Mouse (Mus musculus) hindbrain, embryonic 15.5 days (tissue): Measurements from ENCODE around the gene Syt3. TPM values are rescaled to one million over a fixed set of nuclear protein-coding genes. Genes with fewer than 3 reads are reported as not detected.

Experiments
- ATAC-seq: fragments of 200-750 bp; cut with Nextera tagmentation; 2 replicates; pipeline ENCODE4 v1.8.0; 2017; ENCODE audit warnings: low read depth, moderate number of reproducible peaks, moderate TSS enrichment; ENCODE audit not compliant: low FRiP score
- H3K27ac ChIP-seq: fragments of 300-500 bp; sonication (generic); replicated peaks from 2 replicates; pipeline ENCODE4 v1.5.1; 2015; ENCODE audit warnings: mild to moderate bottlenecking, inconsistent platforms
- H3K27me3 ChIP-seq: fragments of 300-500 bp; sonication (generic); 2 replicates; pipeline ENCODE4 v1.6.1; 2015; ENCODE audit warnings: control low read depth, inconsistent platforms
- H3K36me3 ChIP-seq: fragments of 300-500 bp; sonication (generic); 2 replicates; pipeline ENCODE4 v1.6.1; 2015; ENCODE audit warnings: control low read depth, inconsistent platforms
- H3K4me1 ChIP-seq: fragments of 300-500 bp; sonication (generic); replicated peaks from 2 replicates; pipeline ENCODE4 v1.6.1; 2015; ENCODE audit warnings: control low read depth, inconsistent platforms
- H3K4me2 ChIP-seq: fragments of 300-500 bp; sonication (generic); 2 replicates; pipeline ENCODE4 v1.6.1; 2015; ENCODE audit warnings: moderate library complexity, mild to moderate bottlenecking, inconsistent platforms
- H3K4me3 ChIP-seq: fragments of 300-500 bp; sonication (generic); 2 replicates; pipeline ENCODE4 v1.5.1; 2015; ENCODE audit warnings: mild to moderate bottlenecking, inconsistent platforms
- H3K9ac ChIP-seq: fragments of 300-500 bp; sonication (generic); 2 replicates; pipeline ENCODE4 v1.6.1; 2015; ENCODE audit warnings: inconsistent platforms
- H3K9me3 ChIP-seq: fragments of 300-500 bp; sonication (generic); 2 replicates; pipeline ENCODE4 v1.6.1; 2016; ENCODE audit warnings: control low read depth, inconsistent platforms
- WGBS: fragments of 180-500 bp; shearing (Covaris S2); methylation state at CpG from one replicate; pipeline ENCODE4 v1.1.7; 2015; 5-methylcytosine and 5-hydroxymethylcytosine counted together
- polyA plus RNA-seq: library from polyadenylated mRNA; unstranded; fragments of >200 nt; fragmentation: Nextera tagmentation; extraction: Ambion mirVana; gene quantifications from 2 replicates; pipeline ENCODE4 v1.2.1, GENCODE M21; 2015

Gene Syt3
- polyA plus RNA-seq, 1 experiment from 2014 or later: 68.8 TPM

GRCm38 (mm10) chr7:44349043-44349442, 34.9 kb upstream of the Syt3 start:
- Histone ChIP-seq H3K4me3 (no peak overlapping the region), H3K27me3 (peaks cover 21% of the 10 kb centered on the region), H3K27ac (no peak overlapping the region), H3K9ac (no peak overlapping the region), H3K4me2 (no peak overlapping the region), H3K9me3 (no peaks in the 10 kb centered on the region), H3K36me3 (peaks cover 48% of the 10 kb centered on the region), H3K4me1 (peaks cover 36% of the 10 kb centered on the region)
- no peak for ATAC-seq
- WGBS: 28% methylated on average over 3 of the region's 3 CpGs

GRCm38 (mm10) chr7:44350957-44351711, 32.8 kb upstream of the Syt3 start:
- Histone ChIP-seq H3K27ac (peak overlapping the region; percentile 33; the same call in 1 of the 2 replicates), H3K36me3 (peaks cover 39% of the 10 kb centered on the region), H3K9ac (peak overlapping the region; percentile 4), H3K4me3 (peak overlapping the region; percentile 13; the same call in 1 of the 2 replicates), H3K4me1 (peaks cover 36% of the 10 kb centered on the region), H3K4me2 (peak overlapping the region; percentile 46), H3K27me3 (peaks cover 22% of the 10 kb centered on the region), H3K9me3 (no peaks in the 10 kb centered on the region)
- 6% methylated on average over 25 of the region's 25 CpGs for WGBS
- ATAC-seq: peak; percentile 52

- H3K9ac ChIP-seq: no peak overlapping the region
- H3K4me1 ChIP-seq: peaks cover 37% of the 10 kb centered on the region
- H3K4me3 ChIP-seq: no peak overlapping the region; the same call in 1 of the 2 replicates
- 6% methylated on average over 70 of the region's 71 CpGs for WGBS
- ATAC-seq: 0 out of 2 replicates have a peak, but pooled peaks have one; percentile 7
- no peaks in the 10 kb centered on the region for H3K9me3 ChIP-seq
- H3K27ac ChIP-seq: no peak overlapping the region
- no peak overlapping the region for H3K4me2 ChIP-seq
- H3K36me3 ChIP-seq: peaks cover 32% of the 10 kb centered on the region
- peaks cover 22% of the 10 kb centered on the region for H3K27me3 ChIP-seq
Observed at GRCm38 (mm10) chr7:44351881-44352749, 31.8 kb upstream of the Syt3 start.

GRCm38 (mm10) chr7:44352750-44353600, 30.9 kb upstream of the Syt3 start:
- WGBS: 11% methylated on average over 65 of the region's 71 CpGs
- H3K4me3 ChIP-seq: no peak overlapping the region; the same call in 1 of the 2 replicates
- H3K27ac ChIP-seq: no peak overlapping the region
- peaks cover 25% of the 10 kb centered on the region for H3K36me3 ChIP-seq
- H3K9me3 ChIP-seq: no peaks in the 10 kb centered on the region
- H3K4me1 ChIP-seq: peaks cover 46% of the 10 kb centered on the region
- H3K4me2 ChIP-seq: peak overlapping the region; percentile 2; the same call in 1 of the 2 replicates
- H3K9ac ChIP-seq: no peak overlapping the region
- H3K27me3 ChIP-seq: peaks cover 27% of the 10 kb centered on the region
- no peak for ATAC-seq

- H3K4me1 ChIP-seq: peaks cover 50% of the 10 kb centered on the region
- peaks cover 27% of the 10 kb centered on the region for H3K27me3 ChIP-seq
- no peak overlapping the region for H3K4me3 ChIP-seq
- no peak overlapping the region for H3K27ac ChIP-seq
- H3K9ac ChIP-seq: no peak overlapping the region
- no peak for ATAC-seq
- peak overlapping the region; percentile 2; the same call in 1 of the 2 replicates for H3K4me2 ChIP-seq
- H3K9me3 ChIP-seq: no peaks in the 10 kb centered on the region
- H3K36me3 ChIP-seq: peaks cover 18% of the 10 kb centered on the region; the same call in 1 of the 2 replicates
- WGBS: 5% methylated on average over 34 of the region's 35 CpGs
Observed at GRCm38 (mm10) chr7:44353601-44354340, 30.1 kb upstream of the Syt3 start.

- H3K27ac ChIP-seq: no peak overlapping the region
- H3K36me3 ChIP-seq: peaks cover 15% of the 10 kb centered on the region; the same call in 1 of the 2 replicates
- ATAC-seq: no peak
- H3K4me1 ChIP-seq: peaks cover 61% of the 10 kb centered on the region
- 44% methylated on average over 6 of the region's 6 CpGs for WGBS
- no peaks in the 10 kb centered on the region for H3K9me3 ChIP-seq
- H3K4me2 ChIP-seq: no peak overlapping the region
- peaks cover 27% of the 10 kb centered on the region for H3K27me3 ChIP-seq
- no peak overlapping the region for H3K4me3 ChIP-seq
- no peak overlapping the region for H3K9ac ChIP-seq
Observed at GRCm38 (mm10) chr7:44355411-44355810, 28.5 kb upstream of the Syt3 start.

- ATAC-seq: no peak
- H3K27ac ChIP-seq: no peak overlapping the region
- H3K9me3 ChIP-seq: no peaks in the 10 kb centered on the region
- H3K36me3 ChIP-seq: peaks cover 14% of the 10 kb centered on the region; the same call in 1 of the 2 replicates
- peaks cover 23% of the 10 kb centered on the region for H3K27me3 ChIP-seq
- no peak overlapping the region for H3K9ac ChIP-seq
- no peak overlapping the region for H3K4me2 ChIP-seq
- peaks cover 56% of the 10 kb centered on the region for H3K4me1 ChIP-seq
- 6% methylated on average over 35 of the region's 35 CpGs for WGBS
- no peak overlapping the region for H3K4me3 ChIP-seq
Observed at GRCm38 (mm10) chr7:44356590-44357481, 27.1 kb upstream of the Syt3 start.

- ATAC-seq: no peak
- Histone ChIP-seq H3K4me2 (no peak overlapping the region), H3K27me3 (peaks cover 17% of the 10 kb centered on the region; the same call in 1 of the 2 replicates), H3K9ac (no peak overlapping the region), H3K27ac (no peak overlapping the region), H3K36me3 (0 out of 2 replicates have a peak, but pooled peaks cover 12% of the 10 kb centered on the region), H3K9me3 (no peaks in the 10 kb centered on the region), H3K4me1 (peaks cover 49% of the 10 kb centered on the region), H3K4me3 (no peak overlapping the region)
- 20% methylated on average over 10 of the region's 10 CpGs for WGBS
Observed at GRCm38 (mm10) chr7:44357531-44357930, 26.4 kb upstream of the Syt3 start.

- peaks cover 13% of the 10 kb centered on the region; the same call in 1 of the 2 replicates for H3K27me3 ChIP-seq
Observed at GRCm38 (mm10) chr7:44358012-44358411, 25.9 kb upstream of the Syt3 start.

More at GRCm38 (mm10) chr7:44358012-44358411, 25.9 kb upstream of the Syt3 start:
- H3K9ac ChIP-seq: no peak overlapping the region
- no peak overlapping the region for H3K4me3 ChIP-seq
- ATAC-seq: no peak
- H3K4me2 ChIP-seq: no peak overlapping the region
- H3K4me1 ChIP-seq: peaks cover 44% of the 10 kb centered on the region
- 0 out of 2 replicates have a peak, but pooled peaks cover 12% of the 10 kb centered on the region for H3K36me3 ChIP-seq
- no peaks in the 10 kb centered on the region for H3K9me3 ChIP-seq
- 20% methylated on average over 5 of the region's 5 CpGs for WGBS
- peak overlapping the region; percentile 39; the same call in 1 of the 2 replicates for H3K27ac ChIP-seq
